Mouse (Mus musculus): ENCODE data around the gene Hist1h1d.

- TF ChIP-seq CTCF (IDR thresholded peaks at IDR 0.05; ENCODE audit: borderline replicate concordance, extremely low read depth, insufficient read depth, insufficient read length), result no peak
- TF ChIP-seq POLR2A (IDR thresholded peaks at IDR 0.05; ENCODE audit: borderline replicate concordance, extremely low read depth, insufficient read depth, insufficient read length, poor library complexity, severe bottlenecking), result no peak
Measured at GRCm38 (mm10) chr13:23519416-23519815, 33.6 kb upstream of the Hist1h1d start.

Measured in brain, embryonic 14.5 days (tissue).